Mouse (Mus musculus): ENCODE results near the gene Zfp808. TPM values are rescaled to one million over a fixed set of nuclear protein-coding genes. Genes with fewer than 3 reads are reported as not detected.
"Not testable (repeated sequence)": the region's sequence is repeated elsewhere in the genome, so short reads cannot be mapped to it uniquely, and the experiment has no call there.

Zfp808 gene
- 7.0 TPM for polyA plus RNA-seq (2021)

GRCm38 (mm10) chr13:62129432-62130171 lies at the start of gene Zfp808:
TSS of gene Zfp808 (plus strand) at chr13:62129886.
- POLR2A ChIA-PET = not testable (repeated sequence)

GRCm38 (mm10) chr13:62098786-62099185 lies 30.9 kb upstream of the Zfp808 start:
- POLR2A ChIA-PET; in situ Hi-C loops (cut with MboI; ENCODE audit: low pct_unique_long_range_greater_than_20kb); ATAC-seq; H3K27me3 ChIP-seq; CTCF ChIA-PET; DNase-seq (ENCODE audit: low read depth, low spot score): not testable (repeated sequence)

More at GRCm38 (mm10) chr13:62129432-62130171, at the start of gene Zfp808:
- in situ Hi-C loops (cut with MboI; ENCODE audit: low pct_unique_long_range_greater_than_20kb); CTCF ChIA-PET; DNase-seq (ENCODE audit: low read depth, low spot score); H3K27me3 ChIP-seq; ATAC-seq: not testable (repeated sequence)

- DNase-seq (ENCODE audit: low read depth, low spot score); CTCF ChIA-PET; POLR2A ChIA-PET; ATAC-seq; in situ Hi-C loops (cut with MboI; ENCODE audit: low pct_unique_long_range_greater_than_20kb); H3K27me3 ChIP-seq: not testable (repeated sequence)
These were observed 30.2 kb upstream of the Zfp808 start for GRCm38 (mm10) chr13:62099454-62099853.

GRCm38 (mm10) chr13:62102368-62102767 lies 27.3 kb upstream of the Zfp808 start:
- DNase-seq (ENCODE audit: low read depth, low spot score); in situ Hi-C loops (cut with MboI; ENCODE audit: low pct_unique_long_range_greater_than_20kb); CTCF ChIA-PET; POLR2A ChIA-PET; H3K27me3 ChIP-seq; ATAC-seq: not testable (repeated sequence)

- ATAC-seq; DNase-seq (ENCODE audit: low read depth, low spot score); POLR2A ChIA-PET; H3K27me3 ChIP-seq; CTCF ChIA-PET; in situ Hi-C loops (cut with MboI; ENCODE audit: low pct_unique_long_range_greater_than_20kb): not testable (repeated sequence)
- peak; percentile 23 for TF ChIP-seq CTCF (IDR thresholded peaks at IDR 0.05)
These were observed 13.8 kb upstream of the Zfp808 start for GRCm38 (mm10) chr13:62115861-62116260.

GRCm38 (mm10) chr13:62121578-62121977 lies 8.1 kb upstream of the Zfp808 start:
- POLR2A ChIA-PET; CTCF ChIA-PET; DNase-seq (ENCODE audit: low read depth, low spot score); H3K27me3 ChIP-seq; ATAC-seq; in situ Hi-C loops (cut with MboI; ENCODE audit: low pct_unique_long_range_greater_than_20kb): not testable (repeated sequence)

- H3K27me3 ChIP-seq; in situ Hi-C loops (cut with MboI; ENCODE audit: low pct_unique_long_range_greater_than_20kb); DNase-seq (ENCODE audit: low read depth, low spot score); CTCF ChIA-PET; POLR2A ChIA-PET: not testable (repeated sequence)
- ATAC-seq = peak; percentile 26
These were observed 52.4 kb downstream of the Zfp808 start for GRCm38 (mm10) chr13:62181835-62182755.

- ATAC-seq (no peak), DNase-seq (ENCODE audit: low read depth, low spot score) (no peak)
- TF ChIP-seq CTCF (IDR thresholded peaks at IDR 0.05) = no peak
- H3K27me3 ChIP-seq = no peaks in the 10 kb centered on the region
- CTCF ChIA-PET = no interaction called here
- POLR2A ChIA-PET = no interaction called here
- in situ Hi-C loops (cut with MboI; ENCODE audit: low pct_unique_long_range_greater_than_20kb) = no loop called here
These were observed 115.6 kb downstream of the Zfp808 start for GRCm38 (mm10) chr13:62245264-62245663.

GRCm38 (mm10) chr13:62255226-62255625 lies 125.5 kb downstream of the Zfp808 start:
- CTCF ChIA-PET, POLR2A ChIA-PET: not testable (repeated sequence)

GRCm38 (mm10) chr13:62263392-62263791 lies 133.7 kb downstream of the Zfp808 start:
- ATAC-seq (no peak), DNase-seq (ENCODE audit: low read depth, low spot score) (no peak)
- ChIA-PET CTCF (no interaction called here), POLR2A (no interaction called here)
- in situ Hi-C loops (cut with MboI; ENCODE audit: low pct_unique_long_range_greater_than_20kb) = no loop called here
- TF ChIP-seq CTCF (IDR thresholded peaks at IDR 0.05) = no peak
- no peaks in the 10 kb centered on the region for H3K27me3 ChIP-seq

More at GRCm38 (mm10) chr13:62255226-62255625, 125.5 kb downstream of the Zfp808 start:
- H3K27me3 ChIP-seq; in situ Hi-C loops (cut with MboI; ENCODE audit: low pct_unique_long_range_greater_than_20kb); DNase-seq (ENCODE audit: low read depth, low spot score); ATAC-seq: not testable (repeated sequence)
